Mouse (Mus musculus): ENCODE measurements around the gene Tbc1d20. TPM values are rescaled to one million over a fixed set of nuclear protein-coding genes. Genes with fewer than 3 reads are reported as not detected.
A peak's percentile ranks its signal among the peaks of the same experiment; 100 is the strongest.

Tbc1d20 gene
- total RNA-seq (2014; rRNA removed), result 13.0 and 15.9 TPM in 2 replicates
- 23.6 and 25.1 TPM in 2 replicates for polyA plus RNA-seq (2012; rRNA removed)

- peak within 1 kb of the TSS; percentile 95 for H3K9ac ChIP-seq (ENCODE audit: low read depth, low read length)
- peak within 1 kb of the TSS; percentile 81 for H3K27ac ChIP-seq (replicated peaks; ENCODE audit: insufficient read depth, low read depth, low read length)
- peaks cover 24% of the 10 kb centered on the region for H3K4me1 ChIP-seq (ENCODE audit: control insufficient read depth, insufficient read depth, low read length)
- 1% methylated on average over 67 of the region's 70 CpGs for WGBS
- H3K79me2 ChIP-seq (ENCODE audit: control insufficient read depth, insufficient read depth, low read length), result peaks cover 32% of the 10 kb centered on the region
- peak; percentile 88 for TF ChIP-seq POLR2A (IDR thresholded peaks at IDR 0.05; ENCODE audit: extremely low read depth, insufficient read depth, low read length)
- TF ChIP-seq CTCF (IDR thresholded peaks at IDR 0.05; ENCODE audit: low read depth, low read length), result no peak
- no peaks in the 10 kb centered on the region for H3K36me3 ChIP-seq (ENCODE audit: control insufficient read depth, insufficient read depth, low read length)
- DNase-seq (ENCODE audit: extremely low read depth, low read depth, low spot score), result peak; percentile 78
- H3K4me3 ChIP-seq (ENCODE audit: insufficient read depth, low read depth, low read length), result peak within 1 kb of the TSS; percentile 90
- H3K27me3 ChIP-seq (ENCODE audit: control insufficient read depth, insufficient read depth, low read length), result no peaks in the 10 kb centered on the region
Observed at GRCm38 (mm10) chr2:152293727-152294475, at the start of gene Tbc1d20. TSS of gene Tbc1d20 (plus strand) at chr2:152293828.

GRCm38 (mm10) chr2:152247213-152247612 is 46.4 kb upstream of the Tbc1d20 start:
- Histone ChIP-seq H3K4me1 (ENCODE audit: control insufficient read depth, insufficient read depth, low read length) (peaks cover 3% of the 10 kb centered on the region), H3K27ac (replicated peaks; ENCODE audit: insufficient read depth, low read depth, low read length) (no peak overlapping the region; the same call in 1 of the 2 replicates), H3K36me3 (ENCODE audit: control insufficient read depth, insufficient read depth, low read length) (peaks cover 9% of the 10 kb centered on the region), H3K4me3 (ENCODE audit: insufficient read depth, low read depth, low read length) (no peak overlapping the region), H3K79me2 (ENCODE audit: control insufficient read depth, insufficient read depth, low read length) (peaks cover 36% of the 10 kb centered on the region), H3K9ac (ENCODE audit: low read depth, low read length) (no peak overlapping the region), H3K27me3 (ENCODE audit: control insufficient read depth, insufficient read depth, low read length) (no peaks in the 10 kb centered on the region)
- TF ChIP-seq CTCF (IDR thresholded peaks at IDR 0.05; ENCODE audit: low read depth, low read length) (no peak), POLR2A (IDR thresholded peaks at IDR 0.05; ENCODE audit: extremely low read depth, insufficient read depth, low read length) (no peak)
- WGBS, result 49% methylated on average over 1 of the region's 1 CpGs
- no peak for DNase-seq (ENCODE audit: extremely low read depth, low read depth, low spot score)

GRCm38 (mm10) chr2:152250511-152250910 is 43.1 kb upstream of the Tbc1d20 start:
- no peak for TF ChIP-seq POLR2A (IDR thresholded peaks at IDR 0.05; ENCODE audit: extremely low read depth, insufficient read depth, low read length)
- peaks cover 14% of the 10 kb centered on the region; the same call in 1 of the 2 replicates for H3K79me2 ChIP-seq (ENCODE audit: control insufficient read depth, insufficient read depth, low read length)

DNA sequence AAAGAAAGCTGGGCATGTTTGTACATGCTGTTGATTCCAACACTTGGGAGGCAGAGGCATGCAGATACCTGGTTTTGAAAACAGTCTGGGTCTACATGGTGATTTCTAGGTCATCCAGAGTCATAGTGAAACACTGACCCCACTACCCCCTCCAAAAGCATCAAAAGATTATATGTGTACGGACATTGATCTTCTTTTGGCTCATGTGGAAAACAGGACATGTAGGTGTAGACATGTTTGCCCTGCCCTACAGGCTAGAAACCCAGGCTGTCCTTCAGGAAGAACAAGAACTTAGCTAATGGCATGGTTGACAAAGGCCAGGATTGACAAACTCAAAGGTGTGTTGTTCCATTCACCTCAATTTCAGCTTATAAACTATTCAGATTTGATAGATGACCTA is 33.9 kb upstream of the Tbc1d20 start:
- no peak for DNase-seq (ENCODE audit: extremely low read depth, low read depth, low spot score)
- no peak overlapping the region for H3K4me3 ChIP-seq (ENCODE audit: insufficient read depth, low read depth, low read length)
- H3K27ac ChIP-seq (replicated peaks; ENCODE audit: insufficient read depth, low read depth, low read length), result no peak overlapping the region
- H3K9ac ChIP-seq (ENCODE audit: low read depth, low read length), result no peak overlapping the region
- H3K79me2 ChIP-seq (ENCODE audit: control insufficient read depth, insufficient read depth, low read length), result no peaks in the 10 kb centered on the region; the same call in 1 of the 2 replicates
- peaks cover 54% of the 10 kb centered on the region for H3K36me3 ChIP-seq (ENCODE audit: control insufficient read depth, insufficient read depth, low read length)
- WGBS, result 33% methylated on average over 1 of the region's 1 CpGs
- no peaks in the 10 kb centered on the region for H3K27me3 ChIP-seq (ENCODE audit: control insufficient read depth, insufficient read depth, low read length)
- TF ChIP-seq POLR2A (IDR thresholded peaks at IDR 0.05; ENCODE audit: extremely low read depth, insufficient read depth, low read length), result no peak
- no peak for TF ChIP-seq CTCF (IDR thresholded peaks at IDR 0.05; ENCODE audit: low read depth, low read length)
- no peaks in the 10 kb centered on the region for H3K4me1 ChIP-seq (ENCODE audit: control insufficient read depth, insufficient read depth, low read length)

More at GRCm38 (mm10) chr2:152250511-152250910, 43.1 kb upstream of the Tbc1d20 start:
- peak; percentile 60 for DNase-seq (ENCODE audit: extremely low read depth, low read depth, low spot score)
- Histone ChIP-seq H3K4me3 (ENCODE audit: insufficient read depth, low read depth, low read length) (no peak overlapping the region), H3K27ac (replicated peaks; ENCODE audit: insufficient read depth, low read depth, low read length) (no peak overlapping the region), H3K27me3 (ENCODE audit: control insufficient read depth, insufficient read depth, low read length) (no peaks in the 10 kb centered on the region), H3K4me1 (ENCODE audit: control insufficient read depth, insufficient read depth, low read length) (peaks cover 3% of the 10 kb centered on the region; the same call in 1 of the 2 replicates), H3K36me3 (ENCODE audit: control insufficient read depth, insufficient read depth, low read length) (peaks cover 32% of the 10 kb centered on the region), H3K9ac (ENCODE audit: low read depth, low read length) (no peak overlapping the region)
- WGBS, result 23% methylated on average over 4 of the region's 4 CpGs

DNA sequence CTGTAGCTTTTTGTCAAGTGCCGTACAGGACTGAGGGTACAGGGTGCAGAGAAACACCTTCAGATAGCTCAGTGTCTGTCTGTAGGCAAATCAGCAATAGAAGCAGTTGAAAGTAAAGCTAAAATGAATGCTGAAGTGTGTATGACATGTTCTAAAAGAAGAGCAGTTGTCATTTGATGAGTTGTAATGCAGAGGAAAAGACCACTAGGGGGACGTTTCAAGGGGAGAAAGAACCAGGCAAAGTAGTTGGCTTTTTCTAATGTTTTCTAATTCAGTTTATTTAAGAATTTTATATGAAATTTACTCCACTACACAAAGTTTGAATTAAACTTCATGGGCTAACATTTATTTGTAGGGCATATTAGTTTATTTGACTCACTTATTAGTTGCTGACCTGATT is 20.0 kb upstream of the Tbc1d20 start:
- H3K36me3 ChIP-seq (ENCODE audit: control insufficient read depth, insufficient read depth, low read length), result peaks cover 61% of the 10 kb centered on the region

GRCm38 (mm10) chr2:152281407-152281806 is 12.2 kb upstream of the Tbc1d20 start:
- Histone ChIP-seq H3K4me1 (ENCODE audit: control insufficient read depth, insufficient read depth, low read length) (no peaks in the 10 kb centered on the region), H3K36me3 (ENCODE audit: control insufficient read depth, insufficient read depth, low read length) (peaks cover 65% of the 10 kb centered on the region)

More for the DNA sequence above, 20.0 kb upstream of the Tbc1d20 start:
- Histone ChIP-seq H3K79me2 (ENCODE audit: control insufficient read depth, insufficient read depth, low read length) (no peaks in the 10 kb centered on the region; the same call in 1 of the 2 replicates), H3K27ac (replicated peaks; ENCODE audit: insufficient read depth, low read depth, low read length) (no peak overlapping the region), H3K27me3 (ENCODE audit: control insufficient read depth, insufficient read depth, low read length) (no peaks in the 10 kb centered on the region), H3K9ac (ENCODE audit: low read depth, low read length) (no peak overlapping the region), H3K4me1 (ENCODE audit: control insufficient read depth, insufficient read depth, low read length) (no peaks in the 10 kb centered on the region), H3K4me3 (ENCODE audit: insufficient read depth, low read depth, low read length) (no peak overlapping the region)
- no peak for DNase-seq (ENCODE audit: extremely low read depth, low read depth, low spot score)
- TF ChIP-seq POLR2A (IDR thresholded peaks at IDR 0.05; ENCODE audit: extremely low read depth, insufficient read depth, low read length), result no peak
- no peak for TF ChIP-seq CTCF (IDR thresholded peaks at IDR 0.05; ENCODE audit: low read depth, low read length)
- WGBS, result 84% methylated on average over 2 of the region's 2 CpGs

More at GRCm38 (mm10) chr2:152281407-152281806, 12.2 kb upstream of the Tbc1d20 start:
- H3K9ac ChIP-seq (ENCODE audit: low read depth, low read length), result no peak overlapping the region
- no peaks in the 10 kb centered on the region for H3K27me3 ChIP-seq (ENCODE audit: control insufficient read depth, insufficient read depth, low read length)
- no peaks in the 10 kb centered on the region; the same call in 1 of the 2 replicates for H3K79me2 ChIP-seq (ENCODE audit: control insufficient read depth, insufficient read depth, low read length)
- no peak overlapping the region for H3K4me3 ChIP-seq (ENCODE audit: insufficient read depth, low read depth, low read length)
- H3K27ac ChIP-seq (replicated peaks; ENCODE audit: insufficient read depth, low read depth, low read length), result no peak overlapping the region
- TF ChIP-seq POLR2A (IDR thresholded peaks at IDR 0.05; ENCODE audit: extremely low read depth, insufficient read depth, low read length), result no peak
- TF ChIP-seq CTCF (IDR thresholded peaks at IDR 0.05; ENCODE audit: low read depth, low read length), result no peak
- no peak for DNase-seq (ENCODE audit: extremely low read depth, low read depth, low spot score)
- 37% methylated on average over 3 of the region's 3 CpGs for WGBS
